Comparison of ENCODE assay signal across 9 mouse cellular contexts in genomic region chr2:121444178-121444577, GRCm38 (mm10). TPM values are rescaled to one million over a fixed set of nuclear protein-coding genes. Genes with fewer than 3 reads are reported as not detected.
DNase-seq lines count a peak whose midpoint lies in the region; ATAC-seq and TF ChIP-seq lines count a peak whose summit lies in the region.
"Had no signal": no experiment of that assay in that cellular context is flagged by ENCODE, and none has a peak within 500 bp of the region (broad histone marks: within the 10 kb centered on the region; RNA-seq: fewer than 3 reads in every experiment).

Gene Ell3 (minus strand): TSS chr2:121444278.

- H3K4me1 ChIP-seq in hindbrain, embryonic 10.5 days (replicated peaks): peaks cover 28% of the 10 kb centered on the region
- H3K4me1 ChIP-seq in hindbrain, embryonic 11.5 days (replicated peaks; ENCODE audit: control insufficient read depth, insufficient read depth, low read length): peaks cover 9% of the 10 kb centered on the region; the same call in 1 of the 2 replicates
- peaks cover 62% of the 10 kb centered on the region for H3K4me1 ChIP-seq in E14TG2a.4 (replicated peaks; ENCODE audit: low read depth, low read length)
- peaks cover 15% of the 10 kb centered on the region for H3K4me1 ChIP-seq in forebrain, embryonic 11.5 days (replicated peaks; ENCODE audit: control insufficient read depth, insufficient read depth, low read length)
- peaks cover 23% of the 10 kb centered on the region for H3K4me1 ChIP-seq in limb, embryonic 13.5 days

- H3K36me3 ChIP-seq in hindbrain, embryonic 10.5 days: peaks cover 8% of the 10 kb centered on the region
- no peaks in the 10 kb centered on the region for H3K36me3 ChIP-seq in hindbrain, embryonic 11.5 days (ENCODE audit: control insufficient read depth, insufficient read depth, low read length)
- peaks cover 20% of the 10 kb centered on the region for H3K36me3 ChIP-seq in E14TG2a.4 (ENCODE audit: insufficient read depth, low read length)
- no peaks in the 10 kb centered on the region for H3K36me3 ChIP-seq in forebrain, embryonic 11.5 days (ENCODE audit: control insufficient read depth, insufficient read depth, low read length)
- H3K36me3 ChIP-seq in limb, embryonic 13.5 days: peaks cover 8% of the 10 kb centered on the region; the same call in 1 of the 2 replicates

- H3K9me3 ChIP-seq in hindbrain, embryonic 10.5 days: no peaks in the 10 kb centered on the region
- H3K9me3 ChIP-seq in hindbrain, embryonic 11.5 days (ENCODE audit: control insufficient read depth, low read length): no peaks in the 10 kb centered on the region
- no peaks in the 10 kb centered on the region for H3K9me3 ChIP-seq in E14TG2a.4 (ENCODE audit: low read length)
- H3K9me3 ChIP-seq in forebrain, embryonic 11.5 days (ENCODE audit: control insufficient read depth, low read length): no peaks in the 10 kb centered on the region
- H3K9me3 ChIP-seq in limb, embryonic 13.5 days: no peaks in the 10 kb centered on the region

- 86% methylated on average over 1 of the region's 1 CpGs for whole genome bisulfite sequencing in hindbrain, embryonic 10.5 days
- 77% methylated on average over 1 of the region's 1 CpGs for WGBS in hindbrain, embryonic 11.5 days
- WGBS in forebrain, embryonic 11.5 days: 91% methylated on average over 1 of the region's 1 CpGs
- 80% methylated on average over 1 of the region's 1 CpGs for WGBS in limb, embryonic 13.5 days

- H3K9ac ChIP-seq in hindbrain, embryonic 11.5 days (ENCODE audit: low read depth, low read length): no peak within 1 kb of the TSS
- H3K9ac ChIP-seq in forebrain, embryonic 11.5 days (ENCODE audit: low read length): no peak within 1 kb of the TSS
- peak within 1 kb of the TSS; percentile 64; the same call in 1 of the 2 replicates for H3K9ac ChIP-seq in limb, embryonic 13.5 days

- DNase-seq in hindbrain, embryonic 10.5 days (ENCODE audit: low spot score): no peak
- no peak for DNase-seq in hindbrain, embryonic 11.5 days (ENCODE audit: low spot score)
- DNase-seq in forebrain, embryonic 11.5 days (ENCODE audit: low spot score): no peak
- no peak for DNase-seq in c-Kit-positive CD71-positive TER-119-positive erythroid progenitor cells, embryonic 14.5 days (ENCODE audit: low spot score)
- no peak for DNase-seq in thymus, adult 18-20 months
- DNase-seq: adrenal gland, postnatal 36 days had no signal

- peaks cover 35% of the 10 kb centered on the region for H3K27me3 ChIP-seq in hindbrain, embryonic 10.5 days (ENCODE audit: insufficient read depth, poor library complexity, severe bottlenecking)
- H3K27me3 ChIP-seq in hindbrain, embryonic 11.5 days (ENCODE audit: control insufficient read depth, insufficient read depth, low read length): peaks cover 17% of the 10 kb centered on the region
- H3K27me3 ChIP-seq in E14TG2a.4 (ENCODE audit: insufficient read depth, low read length): peaks cover 4% of the 10 kb centered on the region; the same call in 1 of the 2 replicates
- H3K27me3 ChIP-seq in forebrain, embryonic 11.5 days (ENCODE audit: control insufficient read depth, insufficient read depth, low read length): peaks cover 9% of the 10 kb centered on the region
- H3K27me3 ChIP-seq in limb, embryonic 13.5 days: peaks cover 14% of the 10 kb centered on the region; the same call in 1 of the 2 replicates

- H3K4me2 ChIP-seq in hindbrain, embryonic 11.5 days (replicated peaks; ENCODE audit: low read depth, low read length): no peak within 1 kb of the TSS; the same call in 1 of the 2 replicates
- H3K4me2 ChIP-seq in forebrain, embryonic 11.5 days (ENCODE audit: low read depth, low read length, severe bottlenecking): peak within 1 kb of the TSS; percentile 77; the same call in 1 of the 2 replicates
- H3K4me2 ChIP-seq in limb, embryonic 13.5 days (replicated peaks): peak within 1 kb of the TSS; percentile 92

- no peak for ATAC-seq in hindbrain, embryonic 11.5 days (ENCODE audit: low FRiP score)
- no peak for ATAC-seq in forebrain, embryonic 11.5 days (replicated peaks; ENCODE audit: low FRiP score)
- ATAC-seq in limb, embryonic 13.5 days (ENCODE audit: low FRiP score, low read depth): no peak
- ATAC-seq in monocyte, adult 5-6 weeks (replicated peaks; ENCODE audit: insufficient number of reproducible peaks, low FRiP score, low TSS enrichment, poor library complexity, severe bottlenecking): no peak

- H3K4me3 ChIP-seq in hindbrain, embryonic 10.5 days: peak within 1 kb of the TSS; percentile 51
- H3K4me3 ChIP-seq in hindbrain, embryonic 11.5 days (ENCODE audit: low read depth, low read length): no peak within 1 kb of the TSS
- H3K4me3 ChIP-seq in E14TG2a.4 (replicated peaks; ENCODE audit: low read length): peak within 1 kb of the TSS; percentile 83
- no peak within 1 kb of the TSS for H3K4me3 ChIP-seq in forebrain, embryonic 11.5 days (ENCODE audit: low read depth, low read length)
- H3K4me3 ChIP-seq in limb, embryonic 13.5 days: peak within 1 kb of the TSS; percentile 54

- H3K27ac ChIP-seq in hindbrain, embryonic 10.5 days: no peak within 1 kb of the TSS
- H3K27ac ChIP-seq in hindbrain, embryonic 11.5 days (ENCODE audit: low read depth, low read length): no peak within 1 kb of the TSS
- H3K27ac ChIP-seq in forebrain, embryonic 11.5 days (ENCODE audit: low read depth, low read length): no peak within 1 kb of the TSS
- no peak within 1 kb of the TSS for H3K27ac ChIP-seq in limb, embryonic 13.5 days

- no peak for TF ChIP-seq CTCF in E14TG2a.4 (conservative IDR thresholded peaks at IDR 0.05; ENCODE audit: low read length)

RNA-seq across cellular contexts. Expression of gene Ell3, which starts in this region (rescaled TPM):
- polyA plus RNA-seq in hindbrain, embryonic 10.5 days (2016; fragmentation: Nextera tagmentation; extraction: Ambion mirVana): 3.3 and 6.5 TPM in 2 replicates
- 3.1 and 3.7 TPM in 2 replicates for polyA plus RNA-seq in hindbrain, embryonic 11.5 days (2014; fragmentation: Nextera tagmentation; extraction: Ambion mirVana)
- polyA plus RNA-seq in forebrain, embryonic 11.5 days (2014; fragmentation: Nextera tagmentation; extraction: Ambion mirVana): 2.7 and 3.2 TPM in 2 replicates
- polyA plus RNA-seq in limb, embryonic 13.5 days (2015; fragmentation: Nextera tagmentation; extraction: Ambion mirVana): 9.8 TPM in 2 replicates
- 1.8 to 4.3 TPM (median 3.0 TPM) in 3 replicates for total RNA-seq in monocyte, adult 5-6 weeks (2017)

Comparison
In these comparisons a context has a peak if more than half of its experiments do, and no peak if none do; other contexts are left out.
1. H3K4me3 ChIP-seq: peak in hindbrain, embryonic 10.5 days (single experiment), E14TG2a.4 (single experiment) and limb, embryonic 13.5 days (single experiment); none in hindbrain, embryonic 11.5 days (single experiment) and forebrain, embryonic 11.5 days (single experiment).